Mouse (Mus musculus): Measurements from ENCODE around the gene Trmt44. TPM values are rescaled to one million over a fixed set of nuclear protein-coding genes. Genes with fewer than 3 reads are reported as not detected.

The Trmt44 gene
- polyA plus RNA-seq, 1 experiment: 9.8 TPM

DNA sequence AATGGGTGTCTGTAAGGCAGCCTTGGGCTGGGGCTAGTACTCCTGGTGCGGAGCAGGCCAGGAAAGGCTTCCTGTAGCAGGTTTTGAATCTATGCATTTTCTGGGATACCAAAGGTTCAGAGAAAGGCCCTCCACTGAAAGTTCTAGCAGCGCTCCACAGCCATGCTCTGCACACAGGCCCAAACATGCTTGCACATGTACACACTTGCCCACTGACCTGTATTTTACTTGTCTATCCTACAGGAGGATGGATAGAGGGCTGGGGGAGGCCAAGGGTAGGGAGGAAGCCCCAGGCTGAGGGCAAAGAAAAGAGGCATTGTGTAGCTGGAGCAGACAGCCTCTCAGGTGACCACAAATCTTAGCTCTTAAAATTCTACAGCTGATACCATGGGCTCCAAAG, 50.5 kb downstream of the Trmt44 start:
- H3K36me3 ChIP-seq (ENCODE audit: control insufficient read depth, insufficient read depth, low read length): no peaks in the 10 kb centered on the region
- no peak overlapping the region for H3K4me3 ChIP-seq (ENCODE audit: control insufficient read depth, insufficient read depth, low read length)
- no peaks in the 10 kb centered on the region for H3K4me1 ChIP-seq (replicated peaks; ENCODE audit: control insufficient read depth, insufficient read depth, low read length)
- no peak for TF ChIP-seq POLR2A (IDR thresholded peaks at IDR 0.05; ENCODE audit: control insufficient read depth, extremely low read depth, insufficient read depth, low read length, poor library complexity)
- no peak for TF ChIP-seq CTCF (IDR thresholded peaks at IDR 0.05; ENCODE audit: borderline replicate concordance, control insufficient read depth, extremely low read depth, insufficient read depth, low read length, poor library complexity)
- no peaks in the 10 kb centered on the region; the same call in 1 of the 2 replicates for H3K27me3 ChIP-seq (ENCODE audit: control insufficient read depth, insufficient read depth, low read length)
- H3K27ac ChIP-seq (ENCODE audit: control insufficient read depth, insufficient read depth, low read length): no peak overlapping the region
- DNase-seq: no peak
- WGBS: 88% methylated on average over 2 of the region's 2 CpGs

DNA sequence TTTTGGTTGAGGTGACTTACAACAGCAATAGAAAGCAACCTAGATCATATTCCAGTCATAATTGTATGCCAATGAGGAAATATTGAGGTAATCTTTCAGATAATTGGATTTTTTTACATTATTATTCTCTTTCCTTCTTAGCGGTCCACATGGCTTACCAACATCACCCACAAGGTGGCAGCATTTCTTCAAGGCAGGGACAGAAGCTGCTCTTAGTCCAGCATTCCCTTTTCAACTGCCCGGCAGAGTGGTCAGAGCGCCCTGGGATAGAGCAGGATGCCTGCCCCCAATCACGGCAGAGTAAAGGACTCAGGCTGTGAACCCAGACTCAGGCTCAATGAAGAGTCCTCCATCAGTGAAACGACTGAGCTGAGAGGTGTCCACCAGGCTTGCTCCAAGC, 51.1 kb downstream of the Trmt44 start:
- TF ChIP-seq POLR2A (IDR thresholded peaks at IDR 0.05; ENCODE audit: control insufficient read depth, extremely low read depth, insufficient read depth, low read length, poor library complexity) (no peak), CTCF (IDR thresholded peaks at IDR 0.05; ENCODE audit: borderline replicate concordance, control insufficient read depth, extremely low read depth, insufficient read depth, low read length, poor library complexity) (peak; percentile 45; the same call in 1 of the 2 replicates)
- H3K27me3 ChIP-seq (ENCODE audit: control insufficient read depth, insufficient read depth, low read length): no peaks in the 10 kb centered on the region; the same call in 1 of the 2 replicates

DNA sequence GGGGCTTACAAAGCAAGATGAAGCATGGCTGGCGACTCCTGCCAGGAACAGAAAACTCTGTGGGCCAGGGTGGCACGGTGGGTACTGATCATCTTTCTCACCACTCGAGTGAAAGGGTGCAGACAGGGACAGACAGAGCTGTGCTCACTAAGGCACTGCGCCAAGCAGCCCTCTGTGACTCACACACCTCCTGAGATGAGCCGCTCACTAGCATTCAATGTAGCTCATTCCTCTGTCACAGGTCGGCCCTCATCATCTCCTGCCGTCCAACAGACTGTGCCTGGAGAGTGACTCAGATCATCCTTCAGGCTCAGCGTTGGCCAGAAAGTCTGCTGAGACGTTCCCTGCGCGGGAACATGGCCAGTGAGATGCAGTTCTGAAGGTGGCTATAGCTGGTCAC, 58.1 kb downstream of the Trmt44 start:
- 84% methylated on average over 11 of the region's 11 CpGs for WGBS
- no peak overlapping the region for H3K27ac ChIP-seq (ENCODE audit: control insufficient read depth, insufficient read depth, low read length)
- H3K27me3 ChIP-seq (ENCODE audit: control insufficient read depth, insufficient read depth, low read length): no peaks in the 10 kb centered on the region
- H3K4me3 ChIP-seq (ENCODE audit: control insufficient read depth, insufficient read depth, low read length): no peak overlapping the region
- DNase-seq: no peak
- no peak for TF ChIP-seq POLR2A (IDR thresholded peaks at IDR 0.05; ENCODE audit: control insufficient read depth, extremely low read depth, insufficient read depth, low read length, poor library complexity)
- TF ChIP-seq CTCF (IDR thresholded peaks at IDR 0.05; ENCODE audit: borderline replicate concordance, control insufficient read depth, extremely low read depth, insufficient read depth, low read length, poor library complexity): no peak
- no peaks in the 10 kb centered on the region for H3K4me1 ChIP-seq (replicated peaks; ENCODE audit: control insufficient read depth, insufficient read depth, low read length)
- H3K36me3 ChIP-seq (ENCODE audit: control insufficient read depth, insufficient read depth, low read length): no peaks in the 10 kb centered on the region

More for the DNA sequence above, 51.1 kb downstream of the Trmt44 start:
- DNase-seq: peak; percentile 35
- WGBS: 6% methylated on average over 5 of the region's 5 CpGs
- Histone ChIP-seq H3K27ac (ENCODE audit: control insufficient read depth, insufficient read depth, low read length) (no peak overlapping the region), H3K36me3 (ENCODE audit: control insufficient read depth, insufficient read depth, low read length) (no peaks in the 10 kb centered on the region), H3K4me3 (ENCODE audit: control insufficient read depth, insufficient read depth, low read length) (no peak overlapping the region), H3K4me1 (replicated peaks; ENCODE audit: control insufficient read depth, insufficient read depth, low read length) (no peaks in the 10 kb centered on the region)

DNA sequence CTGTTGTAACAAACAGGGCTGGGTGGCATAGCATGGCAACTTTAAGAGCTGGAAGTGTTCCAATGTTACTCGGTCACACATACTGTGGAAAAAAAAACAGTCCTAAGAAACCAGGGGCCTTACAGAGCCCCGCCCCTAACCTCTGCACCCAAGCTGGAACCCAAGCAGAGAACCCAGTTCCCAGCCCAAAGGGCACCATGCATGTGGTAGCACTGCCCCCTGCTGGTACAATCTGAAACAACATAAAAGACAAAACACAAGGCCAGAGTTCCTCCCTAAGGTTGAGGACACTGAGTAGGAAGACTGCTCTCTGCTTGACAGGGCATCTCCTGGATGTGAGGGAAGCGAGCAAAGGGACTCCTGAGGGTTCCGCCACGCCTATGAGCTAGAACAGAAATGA, 64.3 kb downstream of the Trmt44 start:
- 28% methylated on average over 5 of the region's 5 CpGs for WGBS

More for the DNA sequence above, 64.3 kb downstream of the Trmt44 start:
- TF ChIP-seq CTCF (IDR thresholded peaks at IDR 0.05; ENCODE audit: borderline replicate concordance, control insufficient read depth, extremely low read depth, insufficient read depth, low read length, poor library complexity) (peak; percentile 66; the same call in 1 of the 2 replicates), POLR2A (IDR thresholded peaks at IDR 0.05; ENCODE audit: control insufficient read depth, extremely low read depth, insufficient read depth, low read length, poor library complexity) (no peak)
- no peaks in the 10 kb centered on the region for H3K36me3 ChIP-seq (ENCODE audit: control insufficient read depth, insufficient read depth, low read length)
- no peaks in the 10 kb centered on the region for H3K4me1 ChIP-seq (replicated peaks; ENCODE audit: control insufficient read depth, insufficient read depth, low read length)
- DNase-seq: peak; percentile 52
- no peak overlapping the region for H3K27ac ChIP-seq (ENCODE audit: control insufficient read depth, insufficient read depth, low read length)
- H3K4me3 ChIP-seq (ENCODE audit: control insufficient read depth, insufficient read depth, low read length): no peak overlapping the region
- no peaks in the 10 kb centered on the region for H3K27me3 ChIP-seq (ENCODE audit: control insufficient read depth, insufficient read depth, low read length)

Other genes with a start within 250 kb of the Trmt44 start
- 0.24 and 0.80 TPM in 2 replicates for gene Hmx1, start 186.0 kb downstream of the Trmt44 start, polyA plus RNA-seq (2012; rRNA removed)
- gene Cpz, start 49.4 kb downstream of the Trmt44 start, polyA plus RNA-seq (2012; rRNA removed): 1.0 and 1.6 TPM in 2 replicates
- 78.2 and 82.6 TPM in 2 replicates for gene Acox3, start 8.0 kb upstream of the Trmt44 start, polyA plus RNA-seq (2012; rRNA removed)
- 24.1 and 37.3 TPM in 2 replicates for gene Htra3, start 104.7 kb upstream of the Trmt44 start, polyA plus RNA-seq (2012; rRNA removed)
- 4.4 and 5.2 TPM in 2 replicates for gene Sh3tc1, start 164.9 kb upstream of the Trmt44 start, polyA plus RNA-seq (2012; rRNA removed)
- gene Ablim2, start 182.8 kb upstream of the Trmt44 start, polyA plus RNA-seq (2012; rRNA removed): 4.0 and 4.5 TPM in 2 replicates

Measured in thymus, adult 2 months (tissue).